Comparison of ENCODE assay signal across 9 mouse cellular contexts in genomic region chr9:101265546-101265945, GRCm38 (mm10). TPM values are rescaled to one million over a fixed set of nuclear protein-coding genes. Genes with fewer than 3 reads are reported as not detected.
DNase-seq lines count a peak whose midpoint lies in the region; ATAC-seq and TF ChIP-seq lines count a peak whose summit lies in the region.
"Had no signal": no experiment of that assay in that cellular context is flagged by ENCODE, and none has a peak within 500 bp of the region (broad histone marks: within the 10 kb centered on the region; RNA-seq: fewer than 3 reads in every experiment).

No protein-coding gene starts in this region.

- peak; percentile 82 for ATAC-seq in midbrain, postnatal 0 days (ENCODE audit: low FRiP score)
- no peak for ATAC-seq in heart, embryonic 12.5 days (ENCODE audit: insufficient number of reproducible peaks, low FRiP score)

- H3K4me2 ChIP-seq in midbrain, postnatal 0 days (ENCODE audit: low read depth, low read length, poor library complexity, severe bottlenecking), result 0 out of 2 replicates have a peak overlapping the region, but pooled peaks have one; percentile 3
- H3K4me2 ChIP-seq in heart, embryonic 12.5 days, result no peak overlapping the region
- H3K4me2 ChIP-seq: limb, embryonic 12.5 days had no signal

- TF ChIP-seq CTCF in midbrain, postnatal 0 days (IDR thresholded peaks at IDR 0.05), result no peak

- H3K9me3 ChIP-seq in midbrain, postnatal 0 days (ENCODE audit: low read length), result no peaks in the 10 kb centered on the region
- H3K9me3 ChIP-seq in heart, embryonic 12.5 days (replicated peaks), result peaks cover 2% of the 10 kb centered on the region; the same call in 1 of the 2 replicates
- H3K9me3 ChIP-seq: limb, embryonic 12.5 days had no signal

- intact Hi-C loops in gastrocnemius, postnatal 36 days (cut with DNase I), result no loop called here

- H3K27ac ChIP-seq in midbrain, postnatal 0 days (ENCODE audit: low read depth, low read length), result peak overlapping the region; percentile 53; the same call in 1 of the 2 replicates
- no peak overlapping the region for H3K27ac ChIP-seq in heart, embryonic 12.5 days (ENCODE audit: poor library complexity, severe bottlenecking)
- H3K27ac ChIP-seq: limb, embryonic 12.5 days had no signal

- H3K36me3 ChIP-seq in midbrain, postnatal 0 days (ENCODE audit: insufficient read depth, low read length), result no peaks in the 10 kb centered on the region
- no peaks in the 10 kb centered on the region for H3K36me3 ChIP-seq in heart, embryonic 12.5 days
- H3K36me3 ChIP-seq: limb, embryonic 12.5 days had no signal

- no peak overlapping the region for H3K9ac ChIP-seq in midbrain, postnatal 0 days (replicated peaks; ENCODE audit: low read length, poor library complexity, severe bottlenecking)
- H3K9ac ChIP-seq in heart, embryonic 12.5 days, result no peak overlapping the region
- H3K9ac ChIP-seq: limb, embryonic 12.5 days had no signal

- WGBS in midbrain, postnatal 0 days, result 18% methylated on average over 6 of the region's 6 CpGs
- WGBS in heart, embryonic 12.5 days, result 64% methylated on average over 6 of the region's 6 CpGs

- 0 out of 2 replicates have a peak, but pooled peaks cover 3% of the 10 kb centered on the region for H3K4me1 ChIP-seq in midbrain, postnatal 0 days (ENCODE audit: insufficient read depth, low read length)
- peaks cover 13% of the 10 kb centered on the region for H3K4me1 ChIP-seq in heart, embryonic 12.5 days (replicated peaks)

- no peak overlapping the region for H3K4me3 ChIP-seq in midbrain, postnatal 0 days (ENCODE audit: low read depth, low read length)
- no peak overlapping the region for H3K4me3 ChIP-seq in heart, embryonic 12.5 days
- H3K4me3 ChIP-seq: limb, embryonic 12.5 days had no signal

- H3K27me3 ChIP-seq in midbrain, postnatal 0 days (ENCODE audit: insufficient read depth, low read length), result no peaks in the 10 kb centered on the region
- no peaks in the 10 kb centered on the region for H3K27me3 ChIP-seq in heart, embryonic 12.5 days (replicated peaks)
- H3K27me3 ChIP-seq: limb, embryonic 12.5 days had no signal

- DNase-seq in heart, adult 11 months, result peak; percentile 79
- no peak for DNase-seq in heart, adult 8-10 months (ENCODE audit: low spot score)
- peak; percentile 58 for DNase-seq in adrenal gland, postnatal 14 days
- peak; percentile 56 for DNase-seq in kidney, adult 18-20 months
- DNase-seq in midbrain, postnatal 0 days (ENCODE audit: low spot score), result peak; percentile 73
- DNase-seq in gastrocnemius, postnatal 4 days (ENCODE audit: low spot score in 2 of 2), result no peak
- no peak for DNase-seq in gastrocnemius, postnatal 36 days

RNA-seq across cellular contexts. Expression of gene Ppp2r3a, which starts 14.0 kb away (rescaled TPM):
- 100 to 1,000 TPM; 204 to 239 (median 221) TPM for total RNA-seq in heart, adult 8-10 months (2022)
- total RNA-seq in adrenal gland, postnatal 14 days (2021), result 24.2 and 28.6 TPM in 2 replicates
- total RNA-seq in midbrain, postnatal 0 days (2014; rRNA removed), result 37.9 and 43.0 TPM in 2 replicates
- polyA plus RNA-seq in midbrain, postnatal 0 days (2015; fragmentation: Nextera tagmentation; extraction: Ambion mirVana), result 16.0 and 18.6 TPM in 2 replicates
- 100 to 1,000 TPM; 164 to 188 TPM for total RNA-seq in gastrocnemius, postnatal 4 days (2021)
- 100 to 1,000 TPM; 168 to 202 TPM for total RNA-seq in gastrocnemius, postnatal 36 days (2021)
- polyA plus RNA-seq in heart, embryonic 12.5 days (2016; fragmentation: Nextera tagmentation; extraction: Ambion mirVana), result 80.5 and 83.7 TPM in 2 replicates

Comparison
In these comparisons a context has a peak if more than half of its experiments do, and no peak if none do; other contexts are left out.
1. DNase-seq: peak in heart, adult 11 months (single experiment), adrenal gland, postnatal 14 days (single experiment), kidney, adult 18-20 months (single experiment) and midbrain, postnatal 0 days (single experiment); none in heart, adult 8-10 months (single experiment), gastrocnemius, postnatal 4 days (0 of 2) and gastrocnemius, postnatal 36 days (0 of 2).